Mouse (Mus musculus): Measurements from ENCODE around the gene Ppil4. TPM values are rescaled to one million over a fixed set of nuclear protein-coding genes. Genes with fewer than 3 reads are reported as not detected.
"Not testable (repeated sequence)": the region's sequence is repeated elsewhere in the genome, so short reads cannot be mapped to it uniquely, and the experiment has no call there.

Gene Ppil4
- 49.5 and 53.6 TPM in 2 replicates for polyA plus RNA-seq (2014; fragmentation: Nextera tagmentation; extraction: Ambion mirVana)

DNA sequence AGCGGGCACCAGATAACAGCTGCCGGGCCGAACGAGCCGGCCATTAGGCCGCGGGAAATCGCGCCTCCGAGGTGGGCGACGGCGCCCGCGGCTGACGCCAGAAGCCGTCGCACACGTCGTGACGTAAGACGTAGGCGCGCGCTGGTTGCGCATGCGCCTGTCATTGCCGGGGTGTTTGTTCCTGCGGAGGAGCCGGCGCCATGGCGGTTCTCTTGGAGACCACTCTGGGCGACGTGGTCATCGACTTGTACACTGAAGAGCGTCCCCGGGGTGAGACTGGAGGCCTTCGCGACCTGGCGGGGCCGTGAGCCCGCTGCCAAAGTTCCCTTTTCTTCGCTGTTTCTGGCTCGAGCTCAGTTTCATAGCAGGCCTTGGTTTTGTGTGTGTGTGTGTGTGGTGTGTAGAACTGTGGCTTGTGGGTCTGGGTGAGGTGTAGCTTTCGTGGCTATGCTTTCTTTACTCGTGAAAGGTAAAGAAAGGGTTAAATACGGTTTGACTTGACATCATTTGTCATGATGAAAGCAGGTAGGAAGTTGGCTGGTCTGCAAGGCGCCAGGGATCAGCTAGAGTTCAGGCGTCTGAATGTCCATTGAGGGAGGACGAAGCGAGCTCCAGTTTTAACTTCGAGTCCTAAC is at the start of gene Ppil4, which contains the start of gene Ginm1:
Gene Ppil4, plus strand, starts transcription at position 141 of the 635 bp plus-strand sequence.
Gene Ginm1, minus strand, starts transcription at position 74 of the 635 bp plus-strand sequence.
- DNase-seq (ENCODE audit: low spot score, missing footprints) (peak; percentile 99), ATAC-seq (ENCODE audit: low FRiP score) (peak; percentile 96)
- whole genome bisulfite sequencing, result under 1% methylated on average over 52 of the region's 52 CpGs
- Histone ChIP-seq H3K4me2 (peak within 1 kb of the TSS; percentile 85), H3K27ac (ENCODE audit: low read depth, low read length) (no peak within 1 kb of the TSS), H3K4me3 (ENCODE audit: low read depth, low read length) (peak within 1 kb of the TSS; percentile 84), H3K27me3 (ENCODE audit: control insufficient read depth, insufficient read depth, low read length) (no peaks in the 10 kb centered on the region), H3K9me3 (ENCODE audit: control insufficient read depth, low read length) (no peaks in the 10 kb centered on the region), H3K36me3 (ENCODE audit: control insufficient read depth, insufficient read depth, low read length) (peaks cover 16% of the 10 kb centered on the region), H3K9ac (ENCODE audit: low read length) (peak within 1 kb of the TSS; percentile 74), H3K4me1 (ENCODE audit: control insufficient read depth, insufficient read depth, low read length) (peaks cover 8% of the 10 kb centered on the region)

- WGBS, result 92% methylated on average over 6 of the region's 6 CpGs
- not testable (repeated sequence) for H3K4me1 ChIP-seq (ENCODE audit: control insufficient read depth, insufficient read depth, low read length); H3K27me3 ChIP-seq (ENCODE audit: control insufficient read depth, insufficient read depth, low read length); H3K4me3 ChIP-seq (ENCODE audit: low read depth, low read length); DNase-seq (ENCODE audit: low spot score, missing footprints); ATAC-seq (ENCODE audit: low FRiP score); H3K36me3 ChIP-seq (ENCODE audit: control insufficient read depth, insufficient read depth, low read length); H3K4me2 ChIP-seq; H3K9me3 ChIP-seq (ENCODE audit: control insufficient read depth, low read length); H3K27ac ChIP-seq (ENCODE audit: low read depth, low read length); H3K9ac ChIP-seq (ENCODE audit: low read length)
These were observed 47.2 kb upstream of the Ppil4 start for GRCm38 (mm10) chr10:7745528-7745927.

GRCm38 (mm10) chr10:7748752-7749151 is 43.9 kb upstream of the Ppil4 start:
- no peaks in the 10 kb centered on the region for H3K4me1 ChIP-seq (ENCODE audit: control insufficient read depth, insufficient read depth, low read length)
- peaks cover 3% of the 10 kb centered on the region for H3K36me3 ChIP-seq (ENCODE audit: control insufficient read depth, insufficient read depth, low read length)
- no peak overlapping the region for H3K4me2 ChIP-seq
- H3K9ac ChIP-seq (ENCODE audit: low read length), result no peak overlapping the region
- 91% methylated on average over 6 of the region's 6 CpGs for WGBS
- H3K4me3 ChIP-seq (ENCODE audit: low read depth, low read length), result no peak overlapping the region
- H3K27me3 ChIP-seq (ENCODE audit: control insufficient read depth, insufficient read depth, low read length), result no peaks in the 10 kb centered on the region
- ATAC-seq (ENCODE audit: low FRiP score) (no peak), DNase-seq (ENCODE audit: low spot score, missing footprints) (no peak)
- no peak overlapping the region for H3K27ac ChIP-seq (ENCODE audit: low read depth, low read length)
- no peaks in the 10 kb centered on the region for H3K9me3 ChIP-seq (ENCODE audit: control insufficient read depth, low read length)

GRCm38 (mm10) chr10:7757544-7757943 is 35.1 kb upstream of the Ppil4 start:
- peaks cover 10% of the 10 kb centered on the region; the same call in 1 of the 2 replicates for H3K36me3 ChIP-seq (ENCODE audit: control insufficient read depth, insufficient read depth, low read length)

GRCm38 (mm10) chr10:7772346-7772745 is 20.3 kb upstream of the Ppil4 start:
- no peak for ATAC-seq (ENCODE audit: low FRiP score)
- Histone ChIP-seq H3K9me3 (ENCODE audit: control insufficient read depth, low read length) (no peaks in the 10 kb centered on the region), H3K27me3 (ENCODE audit: control insufficient read depth, insufficient read depth, low read length) (no peaks in the 10 kb centered on the region), H3K27ac (ENCODE audit: low read depth, low read length) (no peak overlapping the region), H3K4me2 (no peak overlapping the region), H3K4me3 (ENCODE audit: low read depth, low read length) (no peak overlapping the region), H3K9ac (ENCODE audit: low read length) (no peak overlapping the region), H3K4me1 (ENCODE audit: control insufficient read depth, insufficient read depth, low read length) (no peaks in the 10 kb centered on the region), H3K36me3 (ENCODE audit: control insufficient read depth, insufficient read depth, low read length) (peaks cover 7% of the 10 kb centered on the region)
- 92% methylated on average over 4 of the region's 4 CpGs for WGBS
- no peak for DNase-seq (ENCODE audit: low spot score, missing footprints)

More at GRCm38 (mm10) chr10:7757544-7757943, 35.1 kb upstream of the Ppil4 start:
- Histone ChIP-seq H3K9ac (ENCODE audit: low read length) (no peak overlapping the region), H3K4me1 (ENCODE audit: control insufficient read depth, insufficient read depth, low read length) (no peaks in the 10 kb centered on the region), H3K9me3 (ENCODE audit: control insufficient read depth, low read length) (no peaks in the 10 kb centered on the region), H3K4me3 (ENCODE audit: low read depth, low read length) (no peak overlapping the region), H3K4me2 (no peak overlapping the region), H3K27me3 (ENCODE audit: control insufficient read depth, insufficient read depth, low read length) (no peaks in the 10 kb centered on the region), H3K27ac (ENCODE audit: low read depth, low read length) (no peak overlapping the region)
- ATAC-seq (ENCODE audit: low FRiP score), result no peak
- DNase-seq (ENCODE audit: low spot score, missing footprints), result no peak
- 97% methylated on average over 2 of the region's 2 CpGs for WGBS

DNA sequence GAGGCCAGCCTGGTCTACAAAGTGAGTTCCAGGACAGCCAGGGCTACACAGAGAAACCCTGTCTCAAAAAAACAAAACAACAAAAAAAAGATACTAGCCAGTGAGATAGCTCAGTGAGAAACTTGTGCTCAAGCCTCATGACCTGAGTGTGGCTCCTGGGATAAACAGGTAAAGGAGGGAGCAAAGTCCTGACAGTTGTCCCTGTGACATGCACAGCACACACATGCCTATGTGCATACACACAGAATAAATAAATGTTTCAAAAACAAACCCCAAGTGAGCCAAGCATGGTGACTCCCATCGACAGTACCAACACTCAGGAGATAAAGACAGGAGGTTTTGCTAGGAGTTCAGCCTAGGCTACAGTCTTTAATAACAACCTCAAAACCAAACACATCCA is 19.9 kb upstream of the Ppil4 start:
- Histone ChIP-seq H3K9me3 (ENCODE audit: control insufficient read depth, low read length) (no peaks in the 10 kb centered on the region), H3K4me1 (ENCODE audit: control insufficient read depth, insufficient read depth, low read length) (no peaks in the 10 kb centered on the region), H3K9ac (ENCODE audit: low read length) (no peak overlapping the region), H3K4me2 (no peak overlapping the region), H3K4me3 (ENCODE audit: low read depth, low read length) (no peak overlapping the region), H3K27me3 (ENCODE audit: control insufficient read depth, insufficient read depth, low read length) (no peaks in the 10 kb centered on the region), H3K36me3 (ENCODE audit: control insufficient read depth, insufficient read depth, low read length) (peaks cover 7% of the 10 kb centered on the region), H3K27ac (ENCODE audit: low read depth, low read length) (no peak overlapping the region)
- ATAC-seq (ENCODE audit: low FRiP score), result no peak
- no peak for DNase-seq (ENCODE audit: low spot score, missing footprints)
- WGBS, result 91% methylated on average over 1 of the region's 1 CpGs

GRCm38 (mm10) chr10:7775421-7775820 is 17.3 kb upstream of the Ppil4 start:
- H3K36me3 ChIP-seq (ENCODE audit: control insufficient read depth, insufficient read depth, low read length), result peaks cover 4% of the 10 kb centered on the region
- no peak overlapping the region for H3K4me3 ChIP-seq (ENCODE audit: low read depth, low read length)
- no peaks in the 10 kb centered on the region for H3K27me3 ChIP-seq (ENCODE audit: control insufficient read depth, insufficient read depth, low read length)
- H3K9me3 ChIP-seq (ENCODE audit: control insufficient read depth, low read length), result no peaks in the 10 kb centered on the region
- DNase-seq (ENCODE audit: low spot score, missing footprints), result no peak
- no peak overlapping the region for H3K4me2 ChIP-seq
- 95% methylated on average over 8 of the region's 8 CpGs for WGBS
- H3K4me1 ChIP-seq (ENCODE audit: control insufficient read depth, insufficient read depth, low read length), result peaks cover 5% of the 10 kb centered on the region; the same call in 1 of the 2 replicates
- H3K9ac ChIP-seq (ENCODE audit: low read length), result no peak overlapping the region
- H3K27ac ChIP-seq (ENCODE audit: low read depth, low read length), result no peak overlapping the region
- ATAC-seq (ENCODE audit: low FRiP score), result no peak

DNA sequence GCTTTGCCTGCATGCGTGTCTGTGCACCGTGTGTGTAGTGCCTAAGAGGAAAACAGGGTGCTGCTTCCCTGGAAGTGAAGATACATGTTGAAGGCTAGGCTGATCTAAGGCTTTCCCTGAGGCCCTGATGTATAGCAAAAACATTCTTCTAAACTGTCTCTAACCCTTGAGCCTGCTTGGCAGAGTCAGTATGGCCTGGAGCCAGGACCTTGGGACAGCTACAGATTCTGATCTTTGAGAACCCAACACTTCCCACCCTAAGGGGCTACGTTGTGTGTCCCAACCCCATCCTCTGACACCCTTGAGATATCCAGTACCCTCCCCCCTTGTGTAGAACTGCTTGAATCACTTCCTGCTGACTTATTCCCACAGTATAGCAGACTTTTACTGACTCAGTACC is 14.3 kb upstream of the Ppil4 start:
- no peak overlapping the region for H3K4me3 ChIP-seq (ENCODE audit: low read depth, low read length)
- DNase-seq (ENCODE audit: low spot score, missing footprints) (no peak), ATAC-seq (ENCODE audit: low FRiP score) (no peak)
- no peaks in the 10 kb centered on the region for H3K27me3 ChIP-seq (ENCODE audit: control insufficient read depth, insufficient read depth, low read length)
- no peak overlapping the region for H3K27ac ChIP-seq (ENCODE audit: low read depth, low read length)
- H3K4me1 ChIP-seq (ENCODE audit: control insufficient read depth, insufficient read depth, low read length), result peaks cover 5% of the 10 kb centered on the region; the same call in 1 of the 2 replicates
- H3K4me2 ChIP-seq, result no peak overlapping the region
- 96% methylated on average over 3 of the region's 3 CpGs for WGBS
- H3K9me3 ChIP-seq (ENCODE audit: control insufficient read depth, low read length), result no peaks in the 10 kb centered on the region
- no peak overlapping the region for H3K9ac ChIP-seq (ENCODE audit: low read length)
- no peaks in the 10 kb centered on the region for H3K36me3 ChIP-seq (ENCODE audit: control insufficient read depth, insufficient read depth, low read length)

- Histone ChIP-seq H3K27me3 (ENCODE audit: control insufficient read depth, insufficient read depth, low read length) (no peaks in the 10 kb centered on the region), H3K4me3 (ENCODE audit: low read depth, low read length) (peak overlapping the region; percentile 95), H3K9me3 (ENCODE audit: control insufficient read depth, low read length) (no peaks in the 10 kb centered on the region), H3K4me2 (peak overlapping the region; percentile 67), H3K27ac (ENCODE audit: low read depth, low read length) (no peak overlapping the region), H3K4me1 (ENCODE audit: control insufficient read depth, insufficient read depth, low read length) (peaks cover 5% of the 10 kb centered on the region; the same call in 1 of the 2 replicates), H3K36me3 (ENCODE audit: control insufficient read depth, insufficient read depth, low read length) (no peaks in the 10 kb centered on the region), H3K9ac (ENCODE audit: low read length) (peak overlapping the region; percentile 87)
- ATAC-seq (ENCODE audit: low FRiP score), result no peak
- no peak for DNase-seq (ENCODE audit: low spot score, missing footprints)
- WGBS, result 20% methylated on average over 7 of the region's 7 CpGs
These were observed 12.9 kb upstream of the Ppil4 start for GRCm38 (mm10) chr10:7779751-7780237.
